Comparison of ENCODE assay signal across 9 mouse cellular contexts in the genomic region with DNA sequence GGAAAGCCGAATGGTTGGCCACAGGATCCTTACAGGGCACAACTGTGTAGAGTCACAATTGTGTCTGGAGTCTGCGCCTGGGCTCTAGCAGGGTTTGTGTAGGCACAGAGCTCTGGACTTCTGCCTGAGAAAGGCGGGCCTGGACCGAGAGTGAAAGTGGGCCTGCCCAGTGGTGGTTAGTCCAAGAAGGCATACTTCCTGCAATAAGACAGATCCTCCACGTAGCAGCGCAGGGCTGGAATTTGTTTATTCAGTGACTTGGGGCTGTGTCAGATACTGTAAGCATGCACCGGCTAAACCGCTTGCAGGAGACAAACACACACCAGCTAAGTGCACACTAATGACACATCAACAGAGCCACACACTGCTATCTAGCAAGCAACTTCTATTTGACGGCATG. TPM values are rescaled to one million over a fixed set of nuclear protein-coding genes. Genes with fewer than 3 reads are reported as not detected.
A peak's percentile ranks its signal among the peaks of the same experiment; 100 is the strongest.
DNase-seq lines count a peak whose midpoint lies in the region; ATAC-seq and TF ChIP-seq lines count a peak whose summit lies in the region.
"Had no signal": no experiment of that assay in that cellular context is flagged by ENCODE, and none has a peak within 500 bp of the region (broad histone marks: within the 10 kb centered on the region; RNA-seq: fewer than 3 reads in every experiment).

No protein-coding gene starts in this region.

- no peak overlapping the region for H3ac ChIP-seq in C2C12 (ENCODE audit: control insufficient read depth, insufficient read length, low read depth)

- H3K9me3 ChIP-seq in midbrain, embryonic 16.5 days (replicated peaks; ENCODE audit: control insufficient read depth, low read length, poor library complexity, severe bottlenecking) = no peaks in the 10 kb centered on the region

- H3K27me3 ChIP-seq in C2C12 (ENCODE audit: control insufficient read depth, insufficient read depth, insufficient read length) = no peaks in the 10 kb centered on the region
- peaks cover 47% of the 10 kb centered on the region for H3K27me3 ChIP-seq in midbrain, embryonic 16.5 days (ENCODE audit: control insufficient read depth, insufficient read depth, low read depth, low read length)

- DNase-seq in adipocyte (ENCODE audit: low spot score) = peak; percentile 75
- peak; percentile 61 to 75 for DNase-seq in heart, postnatal 14 days
- peak; percentile 74 for DNase-seq in lung, adult 2 months
- DNase-seq in left cerebral cortex, postnatal 4 days = no peak
- DNase-seq in thymus, postnatal 4 days = no peak
- no peak for DNase-seq in right cerebral cortex, adult 18-20 months

- no peaks in the 10 kb centered on the region for H3K79me2 ChIP-seq in C2C12 (ENCODE audit: control insufficient read depth, insufficient read depth)

- intact Hi-C loops in heart, postnatal 14 days (cut with DNase I) = loop anchor here (10.0 kb wide), 1 partner anchor 375 kb away; a partner anchor contains a TSS
- intact Hi-C loops in left cerebral cortex, postnatal 4 days (cut with DNase I) = no loop called here

- no peak for TF ChIP-seq POLR2A in lung, adult 2 months (IDR thresholded peaks at IDR 0.05; ENCODE audit: borderline replicate concordance, extremely low read depth, low read depth, low read length)

- H3K27ac ChIP-seq in midbrain, embryonic 16.5 days (ENCODE audit: low read length) = no peak overlapping the region
- H3K27ac ChIP-seq: liver, embryonic 14.5 days had no signal

- H3K4me2 ChIP-seq in midbrain, embryonic 16.5 days (ENCODE audit: low read length) = no peak overlapping the region

- no peak overlapping the region for H3K4me3 ChIP-seq in C2C12 (ENCODE audit: insufficient read depth, poor library complexity, severe bottlenecking)
- peak overlapping the region; percentile 31 for H3K4me3 ChIP-seq in lung, adult 2 months (replicated peaks; ENCODE audit: extremely low read depth, low read depth, low read length)
- H3K4me3 ChIP-seq in midbrain, embryonic 16.5 days (ENCODE audit: low read depth, low read length) = no peak overlapping the region

- no peak for ATAC-seq in midbrain, embryonic 16.5 days

- H3K4me1 ChIP-seq in lung, adult 2 months (ENCODE audit: control insufficient read depth, insufficient read depth, low read length) = peaks cover 18% of the 10 kb centered on the region
- peaks cover 22% of the 10 kb centered on the region for H3K4me1 ChIP-seq in midbrain, embryonic 16.5 days (ENCODE audit: control insufficient read depth, insufficient read depth, low read length)

- H3K79me3 ChIP-seq in C2C12 (ENCODE audit: low read depth) = no peaks in the 10 kb centered on the region

- TF ChIP-seq CTCF in C2C12 (IDR thresholded peaks at IDR 0.05; ENCODE audit: control insufficient read depth, insufficient read depth, insufficient read length) = no peak
- no peak for TF ChIP-seq CTCF in lung, adult 2 months (IDR thresholded peaks at IDR 0.05; ENCODE audit: insufficient read depth, low read length)

- no peaks in the 10 kb centered on the region for H3K36me3 ChIP-seq in C2C12 (ENCODE audit: control insufficient read depth, insufficient read depth)
- no peaks in the 10 kb centered on the region for H3K36me3 ChIP-seq in midbrain, embryonic 16.5 days (ENCODE audit: control insufficient read depth, insufficient read depth, low read length)

- H3K9ac ChIP-seq in midbrain, embryonic 16.5 days (ENCODE audit: low read depth, low read length) = no peak overlapping the region
- H3K9ac ChIP-seq: liver, embryonic 14.5 days had no signal

- WGBS in lung, adult 2 months = 5% methylated on average over 9 of the region's 9 CpGs
- 43% methylated on average over 9 of the region's 9 CpGs for WGBS in midbrain, embryonic 16.5 days

TF ChIP-seq in C2C12, 6 proteins besides CTCF, POLR2A, EP300 and RAD21:
- TF ChIP-seq FOSL1 (IDR thresholded peaks at IDR 0.05; ENCODE audit: insufficient read depth, low read length, poor library complexity, severe bottlenecking) (peak; percentile 25), USF1 (IDR thresholded peaks at IDR 0.05; ENCODE audit: low read depth) (no peak), MYOG (IDR thresholded peaks at IDR 0.05; ENCODE audit: control insufficient read depth, extremely low read depth, insufficient read length) (no peak), MAX (IDR thresholded peaks at IDR 0.05) (peak; percentile 69), CEBPB (IDR thresholded peaks at IDR 0.05; ENCODE audit: low read depth) (no peak), MYOD1 (IDR thresholded peaks at IDR 0.05; ENCODE audit: control insufficient read depth, insufficient read length, low read depth) (no peak)

RNA-seq across cellular contexts. Expression of a gene that starts 2.3 kb away (rescaled TPM):
- 2.8 TPM for polyA plus RNA-seq in C2C12 (2012; fragmentation: generic; extraction: Trizol)
- total RNA-seq in heart, postnatal 14 days (2021) = 10 to 100 TPM; 77.1 to 77.6 TPM
- polyA plus RNA-seq in lung, adult 2 months (2012; rRNA removed) = 7.0 and 13.3 TPM in 2 replicates
- 1 to 10 TPM in 1 of 2 experiments, under 1 TPM in 1; 0.92 to 1.2 TPM for total RNA-seq in left cerebral cortex, postnatal 4 days (2021)
- polyA plus RNA-seq in midbrain, embryonic 16.5 days (2015; fragmentation: Nextera tagmentation; extraction: Ambion mirVana) = 0.67 and 1.2 TPM in 2 replicates

RNA-seq across cellular contexts. Expression of a gene that starts 34.7 kb away (rescaled TPM):
- 5.2 TPM for polyA plus RNA-seq in C2C12 (2012; fragmentation: generic; extraction: Trizol)
- 10 to 100 TPM; 56.1 to 64.2 TPM for total RNA-seq in heart, postnatal 14 days (2021)
- polyA plus RNA-seq in lung, adult 2 months (2012; rRNA removed) = 20.4 and 33.4 TPM in 2 replicates
- total RNA-seq in left cerebral cortex, postnatal 4 days (2021) = 100 to 1,000 TPM; 102 to 108 TPM
- 42.8 and 43.3 TPM in 2 replicates for polyA plus RNA-seq in midbrain, embryonic 16.5 days (2015; fragmentation: Nextera tagmentation; extraction: Ambion mirVana)

RNA-seq across cellular contexts. Expression of a gene that starts 43.6 kb away (rescaled TPM):
- 3.8 TPM for polyA plus RNA-seq in C2C12 (2012; fragmentation: generic; extraction: Trizol)
- total RNA-seq in heart, postnatal 14 days (2021) = 10 to 100 TPM; 11.6 to 12.8 TPM
- polyA plus RNA-seq in lung, adult 2 months (2012; rRNA removed) = 8.7 and 9.3 TPM in 2 replicates
- total RNA-seq in left cerebral cortex, postnatal 4 days (2021) = 1 to 10 TPM; 4.2 to 4.9 TPM
- polyA plus RNA-seq in midbrain, embryonic 16.5 days (2015; fragmentation: Nextera tagmentation; extraction: Ambion mirVana) = 4.5 and 5.1 TPM in 2 replicates

Comparison
In these comparisons a context has a peak if more than half of its experiments do, and no peak if none do; other contexts are left out.
1. DNase-seq: peak in adipocyte (single experiment), heart, postnatal 14 days (2 of 2) and lung, adult 2 months (single experiment); none in left cerebral cortex, postnatal 4 days (single experiment), thymus, postnatal 4 days (single experiment) and right cerebral cortex, adult 18-20 months (single experiment).